Comparison of ENCODE assay signal across 14 mouse cellular contexts in genomic region chr3:140875500-140876200, GRCm38 (mm10).
"Had no signal": no experiment of that assay in that cellular context is flagged by ENCODE, and none has a peak within 500 bp of the region (broad histone marks: within the 10 kb centered on the region; RNA-seq: fewer than 3 reads in every experiment).

No protein-coding gene starts in this region.

- H3K27me3 ChIP-seq: limb, embryonic 15.5 days; lung, embryonic 15.5 days; midbrain, embryonic 12.5 days; neural tube, embryonic 13.5 days had no signal

- H3K27ac ChIP-seq: limb, embryonic 15.5 days; lung, embryonic 15.5 days; midbrain, embryonic 12.5 days; neural tube, embryonic 13.5 days had no signal

- H3K4me3 ChIP-seq: limb, embryonic 15.5 days; lung, embryonic 15.5 days; midbrain, embryonic 12.5 days; neural tube, embryonic 13.5 days had no signal

- ATAC-seq: inflammation-experienced regulatory T-cells, adult 6 months; intestine, postnatal 0 days; midbrain, embryonic 16.5 days had no signal

- H3K9me3 ChIP-seq: limb, embryonic 15.5 days; lung, embryonic 15.5 days; midbrain, embryonic 12.5 days; neural tube, embryonic 13.5 days had no signal

- H3K4me1 ChIP-seq: limb, embryonic 15.5 days; lung, embryonic 15.5 days; midbrain, embryonic 12.5 days; neural tube, embryonic 13.5 days had no signal

- H3K36me3 ChIP-seq: limb, embryonic 15.5 days; lung, embryonic 15.5 days; midbrain, embryonic 12.5 days; neural tube, embryonic 13.5 days had no signal

- DNase-seq: kidney, adult 8-10 months; kidney, postnatal 25 days; layer of hippocampus, postnatal 36 days; lung, postnatal 14 days; right cerebral cortex, postnatal 25 days; thymus, adult 2 months; thymus, postnatal 25 days had no signal

- H3K4me2 ChIP-seq: limb, embryonic 15.5 days; lung, embryonic 15.5 days; midbrain, embryonic 12.5 days; neural tube, embryonic 13.5 days had no signal

- H3K9ac ChIP-seq: limb, embryonic 15.5 days; lung, embryonic 15.5 days; midbrain, embryonic 12.5 days; neural tube, embryonic 13.5 days had no signal
